Mouse (Mus musculus) neural tube, embryonic 10.5 days (tissue): ENCODE measurements around the gene Wnt1.

Experiments
- DNase-seq: peaks from one replicate; pipeline ENCODE4 v3.0.0-alpha.2; 2017; ENCODE audit warnings: low spot score; ENCODE audit errors: extremely low spot score

Wnt1 gene

DNA sequence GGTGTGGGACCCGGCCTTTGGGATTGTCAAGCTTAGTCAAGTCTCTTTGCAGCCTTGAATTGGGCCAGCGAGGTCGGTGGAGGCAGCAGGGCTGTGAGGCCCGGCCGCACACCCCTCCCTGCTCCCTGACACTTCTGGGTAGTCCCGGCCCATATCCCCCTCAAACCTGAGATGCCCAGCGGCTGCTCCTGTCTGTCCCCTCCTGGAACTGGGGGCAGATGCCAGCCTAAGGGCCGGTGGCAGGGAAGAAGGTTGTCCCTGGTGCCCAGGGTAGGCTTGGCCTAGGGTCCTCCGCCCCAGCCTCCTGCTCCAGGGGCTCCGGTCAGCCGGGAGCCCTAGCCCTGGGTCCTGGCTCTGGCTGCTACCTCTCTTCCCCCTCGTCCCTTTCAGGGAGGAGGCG lies 44.4 kb downstream of the Wnt1 start:
- DNase-seq: no peak

DNA sequence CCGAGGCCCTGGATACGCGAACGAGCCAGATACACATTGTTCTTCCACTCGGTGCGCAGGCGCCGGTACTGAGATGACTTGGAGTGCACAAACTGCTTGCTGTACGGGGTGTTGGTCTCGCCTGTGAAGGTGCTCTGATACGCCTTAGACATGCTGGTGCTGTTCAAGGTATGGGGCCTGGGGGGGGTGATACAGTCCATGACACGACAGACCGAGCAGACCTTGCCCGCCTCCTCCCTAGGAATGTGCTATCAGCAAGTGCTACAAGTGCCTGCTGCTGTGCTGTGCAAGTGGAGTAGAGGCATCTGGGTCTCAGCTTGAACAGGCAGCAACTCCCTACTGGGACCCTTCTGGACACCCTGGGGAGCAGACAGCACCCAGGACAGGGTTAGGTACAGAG lies 45.6 kb downstream of the Wnt1 start:
- no peak for DNase-seq

DNA sequence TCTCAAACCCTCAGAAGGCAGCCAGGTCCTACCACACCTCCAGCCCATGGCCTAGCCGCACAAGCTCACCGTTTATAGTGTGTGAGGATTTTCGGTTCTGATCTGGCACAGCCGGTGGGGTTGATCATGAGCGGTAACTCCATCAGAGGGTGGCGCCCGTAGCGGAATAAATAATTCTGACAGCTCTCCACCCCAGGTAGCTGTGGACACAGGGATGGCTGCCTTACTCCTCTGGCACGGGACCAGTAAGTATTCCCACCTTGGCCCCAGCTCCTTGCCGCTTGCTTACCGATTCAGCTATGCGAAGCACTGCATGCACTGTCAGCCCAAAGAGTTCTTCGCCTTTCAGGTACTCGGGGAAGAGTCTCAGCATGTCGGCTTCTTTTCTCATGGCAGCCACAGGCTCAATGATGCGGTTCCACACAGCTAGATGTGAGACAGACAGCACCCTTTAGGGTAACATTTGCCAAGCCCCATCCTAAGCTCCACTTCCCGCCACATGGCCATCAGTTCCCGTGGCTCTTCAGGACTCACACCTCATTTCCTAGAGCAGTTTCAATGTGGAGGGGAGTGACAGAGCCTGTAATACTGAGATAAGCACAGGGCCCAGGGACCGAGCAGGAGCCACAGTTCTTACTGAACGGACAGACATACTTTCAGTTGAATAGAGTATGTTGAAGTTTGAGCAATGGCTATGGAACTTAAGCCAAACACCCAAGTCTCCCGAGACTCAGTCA lies 47.5 kb downstream of the Wnt1 start:
- no peak for DNase-seq

- DNase-seq: no peak
Measured at GRCm38 (mm10) chr15:98837743-98838103, 48.1 kb downstream of the Wnt1 start.

DNA sequence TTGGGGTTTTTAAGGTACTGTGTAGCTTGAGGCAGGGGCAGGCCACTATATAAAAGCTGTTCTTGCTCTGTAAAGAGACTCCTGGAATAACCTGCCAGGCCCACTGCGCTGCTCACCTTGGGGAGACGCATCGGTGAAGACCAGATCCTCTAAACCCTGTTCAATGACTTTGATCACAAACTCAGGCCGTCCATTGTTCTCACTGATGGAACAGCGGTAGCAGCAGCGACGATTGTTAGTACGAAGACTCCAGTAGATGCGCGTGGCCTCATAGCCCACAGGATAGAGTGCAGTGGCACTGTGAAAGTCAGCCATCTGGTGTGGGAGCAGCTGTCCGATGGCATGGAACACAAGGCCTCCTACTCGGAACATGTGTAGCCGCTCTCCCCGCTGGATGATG lies 49.5 kb downstream of the Wnt1 start:
- DNase-seq: no peak

GRCm38 (mm10) chr15:98839671-98840585 lies 50.3 kb downstream of the Wnt1 start:
- DNase-seq: no peak
